Mouse (Mus musculus) MEL (cell line): Measurements from ENCODE around the gene Nt5c3b. TPM values are rescaled to one million over a fixed set of nuclear protein-coding genes. Genes with fewer than 3 reads are reported as not detected.

ENCODE experiments used
- DNase-seq: peaks from one replicate; pipeline ENCODE4 v3.0.0; 2011; ENCODE audit warnings: low read depth, low spot score
- H3K27ac ChIP-seq: 2 replicates; pipeline ENCODE4 v1.5.1; 2012; ENCODE audit warnings: low read depth, mild to moderate bottlenecking, control low read depth, low read length, moderate library complexity; ENCODE audit not compliant: control insufficient read depth
- H3K27me3 ChIP-seq, 2 experiments: fragments of 150-350 bp in 1 of 2; sonication (generic) in 1 of 2; 2 replicates each; pipeline ENCODE4 v1.6.1; 2012; ENCODE audit warnings: low read length in 2 of 2, mild to moderate bottlenecking in 2 of 2, improper control_type of control experiment in 1 of 2, moderate library complexity in 1 of 2; ENCODE audit not compliant: insufficient read depth in 2 of 2, control insufficient read depth in 1 of 2
- H3K36me3 ChIP-seq, 2 experiments: 2 replicates each; pipeline ENCODE4 v1.6.1; 2012 to 2014; ENCODE audit warnings: low read length in 2 of 2, improper control_type of control experiment in 1 of 2, inconsistent platforms in 1 of 2, mild to moderate bottlenecking in 1 of 2; ENCODE audit not compliant: insufficient read depth in 2 of 2, control insufficient read depth in 1 of 2
- H3K4me1 ChIP-seq, 2 experiments: fragments of 150-350 bp in 1 of 2; sonication (generic) in 1 of 2; 2 replicates each; pipeline ENCODE4 v1.6.1; 2012; ENCODE audit warnings: low read length in 2 of 2, improper control_type of control experiment in 1 of 2, mild to moderate bottlenecking in 1 of 2; ENCODE audit not compliant: insufficient read depth in 2 of 2, control insufficient read depth in 1 of 2
- H3K4me3 ChIP-seq, 2 experiments: fragments of 150-350 bp in 1 of 2; sonication (generic) in 1 of 2; 2 replicates each; pipeline ENCODE4 v1.5.1; 2012; ENCODE audit warnings: low read depth in 2 of 2, low read length in 2 of 2, mild to moderate bottlenecking in 2 of 2, moderate library complexity in 2 of 2, control low read depth in 1 of 2, improper control_type of control experiment in 1 of 2; ENCODE audit not compliant: control insufficient read depth in 1 of 2, insufficient read depth in 1 of 2
- H3K79me2 ChIP-seq: 2 replicates; pipeline ENCODE4 v1.6.1; 2012; ENCODE audit warnings: mild to moderate bottlenecking, low read length, moderate library complexity; ENCODE audit not compliant: control insufficient read depth, poor library complexity, insufficient read depth
- H3K9ac ChIP-seq: 2 replicates; pipeline ENCODE4 v1.6.1; 2012; ENCODE audit warnings: low read depth, mild to moderate bottlenecking, control low read depth, low read length, moderate library complexity; ENCODE audit not compliant: control insufficient read depth, poor library complexity, severe bottlenecking
- H3K9me3 ChIP-seq: fragments of 150-350 bp; sonication (generic); replicated peaks from 2 replicates; pipeline ENCODE4 v1.6.1; 2012; ENCODE audit warnings: mild to moderate bottlenecking, low read length, improper control_type of control experiment, moderate library complexity; ENCODE audit not compliant: insufficient read depth
- BHLHE40 ChIP-seq: IDR thresholded peaks from 2 replicates; pipeline ENCODE4 v1.6.1; 2012; ENCODE audit warnings: low read depth, mild to moderate bottlenecking, inconsistent platforms, low read length, improper control_type of control experiment, borderline replicate concordance
- CHD2 ChIP-seq: IDR thresholded peaks from 2 replicates; pipeline ENCODE4 v1.6.1; 2011; ENCODE audit warnings: low read length, improper control_type of control experiment
- CTCF ChIP-seq, 3 experiments: IDR thresholded peaks in 2 of 3; conservative IDR thresholded peaks in 1 of 3; 2 replicates each; pipeline ENCODE4 v1.5.1; 2011 to 2012; ENCODE audit warnings: low read length in 3 of 3, low read depth in 2 of 3, mild to moderate bottlenecking in 2 of 3, improper control_type of control experiment in 1 of 3, inconsistent platforms in 1 of 3, mixed read lengths in 1 of 3, moderate library complexity in 1 of 3; ENCODE audit not compliant: control insufficient read depth in 1 of 3, insufficient read depth in 1 of 3, poor library complexity in 1 of 3, severe bottlenecking in 1 of 3
- E2F4 ChIP-seq: IDR thresholded peaks from 2 replicates; pipeline ENCODE4 v1.6.1; 2011; ENCODE audit warnings: low read depth, low read length, improper control_type of control experiment, borderline replicate concordance
- ELF1 ChIP-seq: IDR thresholded peaks from 2 replicates; pipeline ENCODE4 v1.6.1; 2014; ENCODE audit warnings: low read depth, mild to moderate bottlenecking, inconsistent platforms, low read length, improper control_type of control experiment, moderate library complexity
- EP300 ChIP-seq, 2 experiments: IDR thresholded peaks; 2 replicates each; pipeline ENCODE4 v1.6.1; 2011; ENCODE audit warnings: improper control_type of control experiment in 2 of 2, low read length in 2 of 2, low read depth in 1 of 2, mild to moderate bottlenecking in 1 of 2
- ETS1 ChIP-seq: IDR thresholded peaks from 2 replicates; pipeline ENCODE4 v1.6.1; 2012; ENCODE audit warnings: low read depth, mild to moderate bottlenecking, inconsistent platforms, low read length, improper control_type of control experiment, moderate library complexity
- GATA1 ChIP-seq: IDR thresholded peaks from 2 replicates; pipeline ENCODE4 v1.6.1; 2011; ENCODE audit warnings: low read depth, low read length, improper control_type of control experiment
- HCFC1 ChIP-seq: IDR thresholded peaks from 2 replicates; pipeline ENCODE4 v1.6.1; 2012; ENCODE audit warnings: low read depth, mild to moderate bottlenecking, inconsistent platforms, low read length, improper control_type of control experiment, moderate library complexity
- JUND ChIP-seq: IDR thresholded peaks from 2 replicates; pipeline ENCODE4 v1.6.1; 2011; ENCODE audit warnings: low read depth, mild to moderate bottlenecking, improper control_type of control experiment, low read length
- MAFK ChIP-seq: IDR thresholded peaks from 2 replicates; pipeline ENCODE4 v1.6.1; 2011; ENCODE audit warnings: low read depth, mild to moderate bottlenecking, low read length, improper control_type of control experiment, borderline replicate concordance
- MAX ChIP-seq: IDR thresholded peaks from 2 replicates; pipeline ENCODE4 v1.6.1; 2011; ENCODE audit warnings: low read length, improper control_type of control experiment
- POLR2A ChIP-seq, 2 experiments: IDR thresholded peaks; 2 replicates each; pipeline ENCODE4 v1.6.1; 2011 to 2012; ENCODE audit warnings: low read length in 2 of 2, mild to moderate bottlenecking in 2 of 2, control low read depth in 1 of 2, improper control_type of control experiment in 1 of 2, low read depth in 1 of 2, moderate library complexity in 1 of 2; ENCODE audit not compliant: control insufficient read depth in 1 of 2, insufficient read depth in 1 of 2, poor library complexity in 1 of 2
- POLR2AphosphoS5 ChIP-seq: IDR thresholded peaks from 2 replicates; pipeline ENCODE4 v1.6.1; 2012; ENCODE audit warnings: low read depth, borderline replicate concordance, mild to moderate bottlenecking, inconsistent platforms, low read length, moderate library complexity, mixed read lengths
- SIN3A ChIP-seq: IDR thresholded peaks from 2 replicates; pipeline ENCODE4 v1.6.1; 2012; ENCODE audit warnings: low read length, improper control_type of control experiment, inconsistent platforms
- SMC3 ChIP-seq: IDR thresholded peaks from 2 replicates; pipeline ENCODE4 v1.6.1; 2011; ENCODE audit warnings: low read depth, low read length, improper control_type of control experiment
- TAL1 ChIP-seq: IDR thresholded peaks from 2 replicates; pipeline ENCODE4 v1.6.1; 2012; ENCODE audit warnings: mild to moderate bottlenecking, inconsistent platforms, low read length, moderate library complexity, mixed read lengths
- TBP ChIP-seq: IDR thresholded peaks from 2 replicates; pipeline ENCODE4 v1.8.0; 2011; ENCODE audit warnings: low read depth, low read length, improper control_type of control experiment
- USF2 ChIP-seq, 2 experiments: IDR thresholded peaks; 2 replicates each; pipeline ENCODE4 v1.6.1; 2011 to 2012; ENCODE audit warnings: improper control_type of control experiment in 2 of 2, low read length in 2 of 2, borderline replicate concordance in 1 of 2, inconsistent platforms in 1 of 2, low read depth in 1 of 2, mild to moderate bottlenecking in 1 of 2; ENCODE audit not compliant: insufficient read depth in 1 of 2
- ZC3H11A ChIP-seq: IDR thresholded peaks from 2 replicates; pipeline ENCODE4 v1.6.1; 2012; ENCODE audit warnings: low read depth, mild to moderate bottlenecking, inconsistent platforms, low read length, improper control_type of control experiment
- ZNF384 ChIP-seq: IDR thresholded peaks from 2 replicates; pipeline ENCODE4 v1.6.1; 2012; ENCODE audit warnings: low read depth, mild to moderate bottlenecking, inconsistent platforms, low read length, improper control_type of control experiment
- polyA plus RNA-seq, 2 experiments: library from polyadenylated mRNA; stranded (reverse) in 1 of 2; unstranded in 1 of 2; fragments of >175 nt in 1 of 2; fragments of >200 nt in 1 of 2; gene quantifications; 2 replicates each; pipeline versions ENCODE4 v1.2.1 to v1.2.4; 2012; ENCODE audit warnings: low replicate concordance in 2 of 2, low read depth in 1 of 2; ENCODE audit not compliant: insufficient read length in 2 of 2, insufficient read depth in 1 of 2, missing spikeins in 1 of 2
- total RNA-seq: library from RNA; depleted of rRNA; stranded (reverse); fragments of 300-350 nt; gene quantifications from 2 replicates; pipeline ENCODE4 v1.2.3, GENCODE M21; 2012

Nt5c3b gene
- total and polyA plus RNA-seq, 3 experiments, result 61.3 to 287 (median 79.2) TPM

DNA sequence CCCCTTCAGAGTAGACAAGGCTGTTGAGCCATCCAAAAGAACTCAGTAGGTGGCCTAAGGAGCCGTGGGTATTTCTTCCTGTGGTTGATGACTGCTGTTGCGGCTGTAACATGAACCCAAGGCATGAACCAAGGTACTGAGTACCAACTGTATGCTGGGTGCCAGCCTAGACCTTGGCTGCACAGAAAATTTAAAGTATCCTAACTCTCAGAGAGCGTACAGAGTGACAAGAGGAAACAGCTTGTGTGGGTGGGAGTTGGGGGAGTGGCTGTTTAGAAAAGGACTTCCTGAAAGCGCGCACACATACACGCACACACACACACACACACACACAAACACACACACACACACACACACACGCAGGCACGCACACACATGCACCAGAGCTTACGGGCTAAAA lies 42.3 kb downstream of the Nt5c3b start:
- peaks cover 0 to 39% of the 10 kb centered on the region in 2 experiments; a peak in 2 of 4 replicates for H3K36me3 ChIP-seq
- peak overlapping the region; percentile 11; the same call in 1 of the 2 replicates for H3K27ac ChIP-seq
- H3K27me3 ChIP-seq, result no peaks in the 10 kb centered on the region
- TF ChIP-seq MAX (no peak), SIN3A (peak; percentile 61; the same call in 1 of the 2 replicates), ZC3H11A (no peak), POLR2AphosphoS5 (no peak), GATA1 (no peak), ELF1 (peak; percentile 74; the same call in 1 of the 2 replicates), EP300 (IDR thresholded peaks at IDR 0.05; ENCODE audit: low read depth in 1 of 2, low read length in 2 of 2) (0 out of 4 replicates have a peak, but pooled peaks of 1 of the 2 experiments have one; percentile 13), TAL1 (no peak), ETS1 (peak; percentile 56), BHLHE40 (no peak), HCFC1 (peak; percentile 64), POLR2A (IDR thresholded peaks at IDR 0.05; ENCODE audit: control insufficient read depth in 1 of 2, insufficient read depth in 1 of 2, low read depth in 1 of 2, low read length in 2 of 2, poor library complexity in 1 of 2) (0 out of 4 replicates have a peak, but pooled peaks of 1 of the 2 experiments have one; percentile 32)
- H3K4me3 ChIP-seq, result peak overlapping the region in 1 of 2 experiments; percentile 36; a peak in 2 of 4 replicates
- peak overlapping the region; percentile 50 for H3K9ac ChIP-seq
- no peaks in the 10 kb centered on the region for H3K79me2 ChIP-seq
- peak; percentile 84 for DNase-seq
- H3K9me3 ChIP-seq, result no peaks in the 10 kb centered on the region
- H3K4me1 ChIP-seq, result peaks cover 20 to 72% of the 10 kb centered on the region in 2 experiments

GRCm38 (mm10) chr11:100398517-100398916 lies 43.1 kb downstream of the Nt5c3b start:
- Histone ChIP-seq H3K36me3 (peaks cover 0 to 39% of the 10 kb centered on the region in 2 experiments; a peak in 2 of 4 replicates), H3K4me3 (no peak overlapping the region), H3K27me3 (no peaks in the 10 kb centered on the region)

More at GRCm38 (mm10) chr11:100398517-100398916, 43.1 kb downstream of the Nt5c3b start:
- Histone ChIP-seq H3K4me1 (peaks cover 20 to 78% of the 10 kb centered on the region in 2 experiments), H3K9me3 (no peaks in the 10 kb centered on the region), H3K79me2 (no peaks in the 10 kb centered on the region), H3K9ac (no peak overlapping the region), H3K27ac (no peak overlapping the region)
- DNase-seq, result no peak
- no peak for TF ChIP-seq CHD2
- no peak for TF ChIP-seq SMC3
- no peak for TF ChIP-seq JUND
- no peak for TF ChIP-seq POLR2A (IDR thresholded peaks at IDR 0.05; ENCODE audit: control insufficient read depth in 1 of 2, insufficient read depth in 1 of 2, low read depth in 1 of 2, low read length in 2 of 2, poor library complexity in 1 of 2)
- no peak for TF ChIP-seq MAFK
- TF ChIP-seq ETS1, result no peak
- TF ChIP-seq ZNF384, result no peak
- TF ChIP-seq CTCF (IDR thresholded peaks at IDR 0.05 in 2 of 3, conservative IDR thresholded peaks at IDR 0.05 in 1 of 3; ENCODE audit: control insufficient read depth in 1 of 3, insufficient read depth in 1 of 3, low read depth in 2 of 3, low read length in 3 of 3, poor library complexity in 1 of 3, severe bottlenecking in 1 of 3), result no peak
- TF ChIP-seq USF2 (IDR thresholded peaks at IDR 0.05; ENCODE audit: borderline replicate concordance in 1 of 2, insufficient read depth in 1 of 2, low read depth in 1 of 2, low read length in 2 of 2), result no peak
- no peak for TF ChIP-seq TBP
- TF ChIP-seq E2F4, result no peak
